Mouse (Mus musculus): ENCODE measurements around the gene Osbpl10. TPM values are rescaled to one million over a fixed set of nuclear protein-coding genes. Genes with fewer than 3 reads are reported as not detected.

The Osbpl10 gene
- polyA plus RNA-seq, 1 experiment: 4.2 TPM

DNA sequence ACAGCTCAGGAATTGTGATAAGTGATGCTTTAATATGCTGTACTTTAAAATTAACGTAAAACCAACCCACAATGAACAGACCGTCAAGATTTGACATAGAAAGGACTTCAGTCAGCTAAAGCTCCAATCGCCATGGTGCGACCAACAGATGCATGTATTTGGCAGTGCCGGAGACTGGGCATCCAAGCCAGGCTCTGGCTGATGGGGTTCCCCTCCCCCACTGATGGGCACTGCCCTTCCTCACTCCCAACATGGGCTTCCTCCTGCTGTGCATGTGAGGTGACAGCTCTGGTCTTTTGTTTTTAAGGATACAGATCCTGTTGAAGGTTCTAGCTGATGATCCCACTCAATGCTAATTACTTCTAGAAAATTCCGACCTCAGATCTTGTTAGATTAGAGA is 193.7 kb downstream of the Osbpl10 start:
- Histone ChIP-seq H3K4me3 (ENCODE audit: insufficient read depth, poor library complexity, severe bottlenecking) (no peak overlapping the region), H3K36me3 (ENCODE audit: control insufficient read depth, insufficient read depth) (no peaks in the 10 kb centered on the region), H3ac (ENCODE audit: control insufficient read depth, insufficient read length, low read depth) (no peak overlapping the region), H3K27me3 (ENCODE audit: control insufficient read depth, insufficient read depth, insufficient read length) (no peaks in the 10 kb centered on the region), H3K79me2 (ENCODE audit: control insufficient read depth, insufficient read depth) (no peaks in the 10 kb centered on the region), H3K79me3 (ENCODE audit: low read depth) (no peaks in the 10 kb centered on the region)
- TF ChIP-seq CEBPB (IDR thresholded peaks at IDR 0.05; ENCODE audit: low read depth) (no peak), MYOG (IDR thresholded peaks at IDR 0.05; ENCODE audit: control insufficient read depth, extremely low read depth, insufficient read length) (no peak), FOSL1 (IDR thresholded peaks at IDR 0.05; ENCODE audit: insufficient read depth, low read length, poor library complexity, severe bottlenecking) (no peak), MYOD1 (IDR thresholded peaks at IDR 0.05; ENCODE audit: control insufficient read depth, insufficient read length, low read depth) (no peak), MAX (IDR thresholded peaks at IDR 0.05) (no peak), USF1 (IDR thresholded peaks at IDR 0.05; ENCODE audit: low read depth) (no peak), CTCF (IDR thresholded peaks at IDR 0.05; ENCODE audit: control insufficient read depth, insufficient read depth, insufficient read length) (no peak)

DNA sequence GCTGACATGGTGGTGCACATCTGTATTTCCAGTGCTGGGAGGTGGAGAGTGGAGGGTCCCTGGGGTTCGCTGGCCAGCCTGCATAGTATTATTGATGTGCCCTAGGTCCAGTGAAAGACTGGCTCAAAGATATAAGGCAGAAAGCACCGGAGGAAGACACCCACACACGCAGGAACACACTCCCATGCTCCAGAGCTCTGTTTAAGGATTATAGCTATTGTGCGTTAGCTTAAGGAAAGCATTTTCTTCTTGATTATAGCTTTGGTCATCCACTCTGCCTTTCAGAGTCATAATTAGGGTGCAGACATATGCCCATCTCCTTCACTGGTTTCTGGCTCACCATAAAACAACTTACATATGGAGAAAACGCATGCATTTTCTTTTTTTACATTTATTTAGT is 200.8 kb downstream of the Osbpl10 start:
- no peaks in the 10 kb centered on the region for H3K27me3 ChIP-seq (ENCODE audit: control insufficient read depth, insufficient read depth, insufficient read length)
- no peak for TF ChIP-seq CTCF (IDR thresholded peaks at IDR 0.05; ENCODE audit: control insufficient read depth, insufficient read depth, insufficient read length)
- TF ChIP-seq CEBPB (IDR thresholded peaks at IDR 0.05; ENCODE audit: low read depth): no peak
- no peak for TF ChIP-seq MYOD1 (IDR thresholded peaks at IDR 0.05; ENCODE audit: control insufficient read depth, insufficient read length, low read depth)
- no peak for TF ChIP-seq FOSL1 (IDR thresholded peaks at IDR 0.05; ENCODE audit: insufficient read depth, low read length, poor library complexity, severe bottlenecking)
- no peak for TF ChIP-seq USF1 (IDR thresholded peaks at IDR 0.05; ENCODE audit: low read depth)
- no peak for TF ChIP-seq MAX (IDR thresholded peaks at IDR 0.05)
- TF ChIP-seq MYOG (IDR thresholded peaks at IDR 0.05; ENCODE audit: control insufficient read depth, extremely low read depth, insufficient read length): no peak
- H3K79me2 ChIP-seq (ENCODE audit: control insufficient read depth, insufficient read depth): no peaks in the 10 kb centered on the region

DNA sequence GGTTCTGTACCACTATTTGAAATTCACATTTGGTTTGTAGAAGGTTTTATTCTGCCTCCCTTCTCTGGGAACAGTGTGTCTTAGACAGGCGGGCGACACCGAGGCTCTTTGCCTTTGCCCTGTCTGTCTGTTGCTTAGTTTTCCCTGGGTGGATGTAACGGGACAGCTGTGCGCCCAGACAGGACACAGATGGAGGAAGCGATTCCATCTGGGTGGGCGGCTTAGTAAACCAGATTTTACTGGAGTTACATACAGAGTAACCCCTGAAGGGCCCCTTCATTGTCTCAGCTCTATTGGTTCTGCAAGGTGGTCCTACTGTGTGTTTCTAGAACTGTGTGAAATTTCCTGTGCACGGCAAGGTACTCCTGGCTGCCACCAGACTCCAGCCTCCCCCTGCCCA is 201.6 kb downstream of the Osbpl10 start:
- Histone ChIP-seq H3K36me3 (ENCODE audit: control insufficient read depth, insufficient read depth) (no peaks in the 10 kb centered on the region), H3K4me3 (ENCODE audit: insufficient read depth, poor library complexity, severe bottlenecking) (no peak overlapping the region), H3K27me3 (ENCODE audit: control insufficient read depth, insufficient read depth, insufficient read length) (no peaks in the 10 kb centered on the region), H3K79me2 (ENCODE audit: control insufficient read depth, insufficient read depth) (no peaks in the 10 kb centered on the region), H3K79me3 (ENCODE audit: low read depth) (no peaks in the 10 kb centered on the region), H3ac (ENCODE audit: control insufficient read depth, insufficient read length, low read depth) (no peak overlapping the region)
- TF ChIP-seq FOSL1 (IDR thresholded peaks at IDR 0.05; ENCODE audit: insufficient read depth, low read length, poor library complexity, severe bottlenecking) (no peak), MYOD1 (IDR thresholded peaks at IDR 0.05; ENCODE audit: control insufficient read depth, insufficient read length, low read depth) (no peak), USF1 (IDR thresholded peaks at IDR 0.05; ENCODE audit: low read depth) (no peak), MAX (IDR thresholded peaks at IDR 0.05) (no peak), MYOG (IDR thresholded peaks at IDR 0.05; ENCODE audit: control insufficient read depth, extremely low read depth, insufficient read length) (no peak), CEBPB (IDR thresholded peaks at IDR 0.05; ENCODE audit: low read depth) (no peak), CTCF (IDR thresholded peaks at IDR 0.05; ENCODE audit: control insufficient read depth, insufficient read depth, insufficient read length) (no peak)

More for the DNA sequence above, 200.8 kb downstream of the Osbpl10 start:
- no peaks in the 10 kb centered on the region for H3K79me3 ChIP-seq (ENCODE audit: low read depth)
- no peak overlapping the region for H3K4me3 ChIP-seq (ENCODE audit: insufficient read depth, poor library complexity, severe bottlenecking)
- no peaks in the 10 kb centered on the region for H3K36me3 ChIP-seq (ENCODE audit: control insufficient read depth, insufficient read depth)
- H3ac ChIP-seq (ENCODE audit: control insufficient read depth, insufficient read length, low read depth): no peak overlapping the region

DNA sequence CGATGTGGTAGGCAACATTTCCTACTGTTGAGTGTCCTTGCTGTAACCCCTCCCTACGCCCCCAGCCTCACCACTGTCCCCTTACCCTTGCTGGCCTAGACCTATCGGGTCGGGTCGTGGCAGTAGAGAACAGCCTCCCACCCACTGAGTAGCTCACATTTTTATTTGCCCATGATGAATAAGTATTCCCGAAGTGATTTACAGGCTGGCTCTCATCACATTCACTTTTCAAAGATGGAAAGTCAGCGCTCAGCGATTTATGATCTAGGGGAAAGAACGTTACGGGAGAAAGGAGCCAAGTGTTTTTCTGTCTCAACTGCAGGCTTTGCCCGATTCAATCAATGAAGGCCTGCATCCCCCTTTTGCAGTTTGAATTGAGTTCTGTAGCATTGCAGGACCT is 208.0 kb downstream of the Osbpl10 start:
- TF ChIP-seq USF1 (IDR thresholded peaks at IDR 0.05; ENCODE audit: low read depth): no peak
- no peak for TF ChIP-seq MYOD1 (IDR thresholded peaks at IDR 0.05; ENCODE audit: control insufficient read depth, insufficient read length, low read depth)
- no peak for TF ChIP-seq FOSL1 (IDR thresholded peaks at IDR 0.05; ENCODE audit: insufficient read depth, low read length, poor library complexity, severe bottlenecking)
- TF ChIP-seq MYOG (IDR thresholded peaks at IDR 0.05; ENCODE audit: control insufficient read depth, extremely low read depth, insufficient read length): no peak
- TF ChIP-seq CEBPB (IDR thresholded peaks at IDR 0.05; ENCODE audit: low read depth): no peak
- no peak for TF ChIP-seq CTCF (IDR thresholded peaks at IDR 0.05; ENCODE audit: control insufficient read depth, insufficient read depth, insufficient read length)
- no peak for TF ChIP-seq MAX (IDR thresholded peaks at IDR 0.05)

DNA sequence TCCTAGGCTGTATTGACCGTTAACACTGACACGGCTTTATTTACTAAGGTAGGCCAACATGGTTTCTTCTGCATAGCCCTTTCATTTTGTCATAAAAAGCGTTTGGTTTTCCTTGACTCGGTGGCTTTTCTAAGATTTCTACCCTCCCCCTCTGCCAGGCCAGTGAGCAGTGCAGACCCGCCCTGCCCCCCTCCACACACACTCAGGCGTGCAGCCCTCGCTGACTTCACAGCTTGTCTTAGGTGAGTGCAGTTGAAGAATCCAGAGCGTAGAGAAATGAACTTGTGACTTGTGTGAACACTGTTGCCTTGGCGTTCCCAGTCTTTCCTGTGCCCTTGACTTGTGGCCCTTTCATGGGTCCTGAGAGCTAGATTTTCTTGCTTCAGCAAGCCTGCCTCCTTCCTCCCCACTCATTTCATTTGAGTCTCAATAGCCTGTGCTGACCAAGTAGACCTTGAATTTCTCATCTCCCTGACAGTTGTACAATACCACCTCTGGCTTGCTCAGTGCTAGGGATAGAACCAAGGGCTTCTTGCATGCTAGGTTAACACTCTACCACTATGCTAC is 212.1 kb downstream of the Osbpl10 start:
- Histone ChIP-seq H3K79me3 (ENCODE audit: low read depth) (no peaks in the 10 kb centered on the region), H3K36me3 (ENCODE audit: control insufficient read depth, insufficient read depth) (no peaks in the 10 kb centered on the region), H3K4me3 (ENCODE audit: insufficient read depth, poor library complexity, severe bottlenecking) (no peak overlapping the region), H3K79me2 (ENCODE audit: control insufficient read depth, insufficient read depth) (no peaks in the 10 kb centered on the region), H3K27me3 (ENCODE audit: control insufficient read depth, insufficient read depth, insufficient read length) (no peaks in the 10 kb centered on the region), H3ac (ENCODE audit: control insufficient read depth, insufficient read length, low read depth) (no peak overlapping the region)
- no peak for TF ChIP-seq CTCF (IDR thresholded peaks at IDR 0.05; ENCODE audit: control insufficient read depth, insufficient read depth, insufficient read length)

More for the DNA sequence above, 208.0 kb downstream of the Osbpl10 start:
- H3ac ChIP-seq (ENCODE audit: control insufficient read depth, insufficient read length, low read depth): no peak overlapping the region
- no peaks in the 10 kb centered on the region for H3K36me3 ChIP-seq (ENCODE audit: control insufficient read depth, insufficient read depth)
- no peaks in the 10 kb centered on the region for H3K79me3 ChIP-seq (ENCODE audit: low read depth)
- H3K4me3 ChIP-seq (ENCODE audit: insufficient read depth, poor library complexity, severe bottlenecking): no peak overlapping the region
- no peaks in the 10 kb centered on the region for H3K79me2 ChIP-seq (ENCODE audit: control insufficient read depth, insufficient read depth)
- H3K27me3 ChIP-seq (ENCODE audit: control insufficient read depth, insufficient read depth, insufficient read length): no peaks in the 10 kb centered on the region

DNA sequence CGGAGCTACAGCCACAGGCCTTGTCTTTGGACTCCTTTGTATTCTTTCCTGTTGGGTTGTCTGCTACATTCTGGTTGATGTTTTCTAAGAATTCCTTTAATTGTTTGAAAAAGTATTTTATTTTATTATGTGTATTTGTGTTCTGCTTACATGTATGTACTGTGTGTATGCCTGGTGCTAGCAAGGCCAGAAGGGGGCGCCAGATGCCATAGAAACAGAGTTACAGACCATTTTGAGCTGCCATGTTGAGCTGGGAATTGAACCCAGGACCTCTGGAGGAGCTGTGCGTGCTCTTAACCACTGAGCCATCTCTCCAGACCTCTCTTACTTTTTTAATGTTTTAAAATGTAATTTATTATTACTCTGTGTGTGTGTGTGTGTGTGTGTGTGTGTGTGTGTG is 214.5 kb downstream of the Osbpl10 start:
- no peak for TF ChIP-seq CEBPB (IDR thresholded peaks at IDR 0.05; ENCODE audit: low read depth)

More for the DNA sequence above, 214.5 kb downstream of the Osbpl10 start:
- H3K36me3 ChIP-seq (ENCODE audit: control insufficient read depth, insufficient read depth): no peaks in the 10 kb centered on the region
- no peaks in the 10 kb centered on the region for H3K79me3 ChIP-seq (ENCODE audit: low read depth)
- no peaks in the 10 kb centered on the region for H3K27me3 ChIP-seq (ENCODE audit: control insufficient read depth, insufficient read depth, insufficient read length)
- H3ac ChIP-seq (ENCODE audit: control insufficient read depth, insufficient read length, low read depth): no peak overlapping the region
- no peaks in the 10 kb centered on the region for H3K79me2 ChIP-seq (ENCODE audit: control insufficient read depth, insufficient read depth)
- H3K4me3 ChIP-seq (ENCODE audit: insufficient read depth, poor library complexity, severe bottlenecking): no peak overlapping the region

Measured in C2C12 (cell line).